Mouse (Mus musculus): ENCODE results near the gene Olig2. TPM values are rescaled to one million over a fixed set of nuclear protein-coding genes. Genes with fewer than 3 reads are reported as not detected.

Gene Olig2
- total and polyA plus RNA-seq, 3 experiments = not detected

DNA sequence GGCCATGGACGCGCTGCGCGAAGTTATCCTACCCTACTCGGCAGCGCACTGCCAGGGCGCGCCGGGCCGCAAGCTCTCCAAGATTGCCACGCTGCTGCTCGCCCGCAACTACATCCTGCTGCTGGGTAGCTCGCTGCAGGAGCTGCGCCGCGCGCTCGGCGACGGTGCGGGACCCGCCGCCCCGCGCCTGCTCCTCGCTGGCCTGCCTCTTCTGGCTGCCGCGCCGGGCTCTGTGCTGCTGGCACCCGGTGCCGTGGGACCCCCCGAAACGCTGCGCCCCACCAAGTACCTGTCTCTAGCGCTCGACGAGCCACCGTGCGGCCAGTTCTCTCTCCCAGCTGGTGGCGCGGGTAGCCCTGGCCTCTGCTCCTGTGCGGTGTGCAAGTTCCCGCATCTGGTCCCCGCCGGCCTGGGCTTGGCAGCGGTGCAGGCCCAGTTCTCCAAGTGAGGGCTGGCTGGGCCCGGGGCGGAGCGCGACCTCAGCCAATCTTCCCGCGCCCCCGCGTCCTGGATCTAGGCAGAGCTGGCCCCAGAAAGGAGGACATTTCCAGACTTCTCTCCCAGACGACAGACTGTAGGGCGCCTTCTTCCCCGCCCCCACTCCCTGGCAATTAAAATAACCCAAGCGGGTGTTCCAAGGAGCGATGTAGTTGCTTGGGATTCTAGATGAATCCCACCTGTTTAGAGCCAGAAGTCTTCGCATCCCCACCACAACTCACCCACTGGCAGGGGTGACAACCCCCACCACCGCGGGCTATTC is 45.1 kb downstream of the Olig2 start:
- H3K27me3 ChIP-seq (ENCODE audit: control insufficient read depth in 1 of 2, insufficient read depth in 2 of 2, low read length in 2 of 2) = no peaks in the 10 kb centered on the region; a peak in 2 of 4 replicates
- no peaks in the 10 kb centered on the region for H3K79me2 ChIP-seq (ENCODE audit: control insufficient read depth, insufficient read depth, low read length, poor library complexity)
- no peaks in the 10 kb centered on the region for H3K4me1 ChIP-seq (ENCODE audit: control insufficient read depth in 1 of 2, insufficient read depth in 2 of 2, low read length in 2 of 2)
- H3K36me3 ChIP-seq (ENCODE audit: control insufficient read depth in 1 of 2, insufficient read depth in 2 of 2, low read length in 2 of 2) = no peaks in the 10 kb centered on the region
- no peak for TF ChIP-seq ZC3H11A (IDR thresholded peaks at IDR 0.05; ENCODE audit: low read depth, low read length)
- TF ChIP-seq E2F4 (IDR thresholded peaks at IDR 0.05; ENCODE audit: borderline replicate concordance, low read depth, low read length) = no peak
- TF ChIP-seq MAZ (IDR thresholded peaks at IDR 0.05; ENCODE audit: low read depth, low read length) = no peak
- H3K9me3 ChIP-seq (replicated peaks; ENCODE audit: insufficient read depth, low read length) = no peaks in the 10 kb centered on the region
- H3K27ac ChIP-seq (ENCODE audit: control insufficient read depth, low read depth, low read length) = no peak overlapping the region
- H3K9ac ChIP-seq (ENCODE audit: control insufficient read depth, low read depth, low read length, poor library complexity, severe bottlenecking) = no peak overlapping the region
- no peak overlapping the region for H3K4me3 ChIP-seq (ENCODE audit: control insufficient read depth in 1 of 2, insufficient read depth in 1 of 2, low read depth in 2 of 2, low read length in 2 of 2)
- no peak for DNase-seq (ENCODE audit: low read depth, low spot score)

DNA sequence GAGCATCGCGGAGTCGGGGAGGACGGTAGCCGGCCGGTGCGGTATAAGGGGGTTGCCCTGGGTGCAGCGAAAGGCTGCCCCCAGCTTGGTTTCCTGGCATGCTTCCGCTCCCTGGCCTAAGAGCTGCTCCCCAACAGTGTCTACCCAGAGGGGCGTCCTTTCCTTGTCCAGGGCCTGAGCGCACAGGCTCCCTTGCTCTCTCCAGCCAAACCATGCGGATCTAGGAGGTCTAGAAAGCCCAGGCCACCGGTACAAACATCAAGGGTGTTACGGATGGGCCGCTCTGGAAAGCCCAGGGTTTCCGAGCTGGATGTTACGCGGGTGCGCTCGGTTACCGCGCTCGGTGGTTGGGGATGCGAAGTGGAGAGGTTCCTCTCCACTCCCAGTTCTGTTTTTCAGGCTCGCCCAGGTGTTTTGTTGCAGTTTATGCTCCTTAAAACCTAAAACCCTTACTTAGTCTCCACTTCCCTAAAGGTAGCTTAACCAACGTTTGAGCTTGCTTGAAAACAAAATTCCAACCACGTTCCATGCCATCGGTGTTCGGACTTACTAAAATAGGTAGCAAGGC is 45.8 kb downstream of the Olig2 start:
- DNase-seq (ENCODE audit: low read depth, low spot score) = no peak
- no peak for TF ChIP-seq TAL1 (IDR thresholded peaks at IDR 0.05; ENCODE audit: low read length)
- no peak for TF ChIP-seq ZMIZ1 (IDR thresholded peaks at IDR 0.05; ENCODE audit: low read depth, low read length)
- no peak for TF ChIP-seq GABPA (IDR thresholded peaks at IDR 0.05; ENCODE audit: low read depth, low read length)
- TF ChIP-seq MAFK (IDR thresholded peaks at IDR 0.05; ENCODE audit: borderline replicate concordance, low read depth, low read length) = no peak
- no peak for TF ChIP-seq EP300 (IDR thresholded peaks at IDR 0.05; ENCODE audit: low read depth in 1 of 2, low read length in 2 of 2)
- no peak for TF ChIP-seq BHLHE40 (IDR thresholded peaks at IDR 0.05; ENCODE audit: borderline replicate concordance, low read depth, low read length)
- no peak for TF ChIP-seq POLR2A (IDR thresholded peaks at IDR 0.05; ENCODE audit: control insufficient read depth in 1 of 2, insufficient read depth in 1 of 2, low read depth in 1 of 2, low read length in 2 of 2, poor library complexity in 1 of 2)
- no peak for TF ChIP-seq ETS1 (IDR thresholded peaks at IDR 0.05; ENCODE audit: low read depth, low read length)
- no peak for TF ChIP-seq USF2 (IDR thresholded peaks at IDR 0.05; ENCODE audit: borderline replicate concordance in 1 of 2, insufficient read depth in 1 of 2, low read depth in 1 of 2, low read length in 2 of 2)
- TF ChIP-seq MYC (IDR thresholded peaks at IDR 0.05; ENCODE audit: low read depth, low read length) = no peak
- TF ChIP-seq POLR2AphosphoS2 (IDR thresholded peaks at IDR 0.05; ENCODE audit: low read length) = no peak
- TF ChIP-seq CTCF (IDR thresholded peaks at IDR 0.05 in 2 of 3, conservative IDR thresholded peaks at IDR 0.05 in 1 of 3; ENCODE audit: control insufficient read depth in 1 of 3, insufficient read depth in 1 of 3, low read depth in 2 of 3, low read length in 3 of 3, poor library complexity in 1 of 3, severe bottlenecking in 1 of 3) = no peak
- TF ChIP-seq E2F4 (IDR thresholded peaks at IDR 0.05; ENCODE audit: borderline replicate concordance, low read depth, low read length) = no peak
- no peak for TF ChIP-seq NRF1 (IDR thresholded peaks at IDR 0.05; ENCODE audit: insufficient read depth, low read depth, low read length, poor library complexity, severe bottlenecking)
- no peak for TF ChIP-seq MAZ (IDR thresholded peaks at IDR 0.05; ENCODE audit: low read depth, low read length)
- no peaks in the 10 kb centered on the region; a peak in 2 of 4 replicates for H3K27me3 ChIP-seq (ENCODE audit: control insufficient read depth in 1 of 2, insufficient read depth in 2 of 2, low read length in 2 of 2)
- no peaks in the 10 kb centered on the region for H3K9me3 ChIP-seq (replicated peaks; ENCODE audit: insufficient read depth, low read length)
- no peak overlapping the region for H3K4me3 ChIP-seq (ENCODE audit: control insufficient read depth in 1 of 2, insufficient read depth in 1 of 2, low read depth in 2 of 2, low read length in 2 of 2)
- no peaks in the 10 kb centered on the region for H3K79me2 ChIP-seq (ENCODE audit: control insufficient read depth, insufficient read depth, low read length, poor library complexity)
- H3K4me1 ChIP-seq (ENCODE audit: control insufficient read depth in 1 of 2, insufficient read depth in 2 of 2, low read length in 2 of 2) = no peaks in the 10 kb centered on the region
- no peaks in the 10 kb centered on the region for H3K36me3 ChIP-seq (ENCODE audit: control insufficient read depth in 1 of 2, insufficient read depth in 2 of 2, low read length in 2 of 2)
- H3K9ac ChIP-seq (ENCODE audit: control insufficient read depth, low read depth, low read length, poor library complexity, severe bottlenecking) = no peak overlapping the region
- H3K27ac ChIP-seq (ENCODE audit: control insufficient read depth, low read depth, low read length) = no peak overlapping the region

All from MEL (cell line).